Mouse (Mus musculus): Measurements from ENCODE around the gene Metap1d. TPM values are rescaled to one million over a fixed set of nuclear protein-coding genes. Genes with fewer than 3 reads are reported as not detected.

Metap1d gene
- polyA plus RNA-seq, 1 experiment from 2014 or later, result 21.0 TPM

- ATAC-seq (ENCODE audit: insufficient read depth), result no peak
- H3K4me2 ChIP-seq, result no peak overlapping the region
- H3K36me3 ChIP-seq (replicated peaks), result no peaks in the 10 kb centered on the region; the same call in 1 of the 2 replicates
- WGBS (ENCODE audit: insufficient replicate concordance), result 77% methylated on average over 10 of the region's 10 CpGs
- no peak overlapping the region for H3K27ac ChIP-seq (replicated peaks)
- H3K9me3 ChIP-seq (replicated peaks), result no peaks in the 10 kb centered on the region
- no peak overlapping the region for H3K4me3 ChIP-seq (replicated peaks)
- no peaks in the 10 kb centered on the region for H3K27me3 ChIP-seq
- H3K4me1 ChIP-seq (replicated peaks), result peaks cover 28% of the 10 kb centered on the region
- no peak overlapping the region for H3K9ac ChIP-seq
These were observed 22.2 kb downstream of the Metap1d start for GRCm38 (mm10) chr2:71475311-71475710.

- no peak overlapping the region for H3K9ac ChIP-seq
- 89% methylated on average over 4 of the region's 4 CpGs for WGBS (ENCODE audit: insufficient replicate concordance)
- ATAC-seq (ENCODE audit: insufficient read depth), result no peak
These were observed 22.7 kb downstream of the Metap1d start for GRCm38 (mm10) chr2:71475760-71476159.

GRCm38 (mm10) chr2:71477787-71478186 lies 24.7 kb downstream of the Metap1d start:
- Histone ChIP-seq H3K9ac (no peak overlapping the region), H3K27me3 (no peaks in the 10 kb centered on the region), H3K36me3 (replicated peaks) (no peaks in the 10 kb centered on the region; the same call in 1 of the 2 replicates), H3K27ac (replicated peaks) (no peak overlapping the region), H3K4me2 (no peak overlapping the region), H3K4me1 (replicated peaks) (peaks cover 17% of the 10 kb centered on the region), H3K9me3 (replicated peaks) (no peaks in the 10 kb centered on the region), H3K4me3 (replicated peaks) (no peak overlapping the region)
- ATAC-seq (ENCODE audit: insufficient read depth), result no peak

More at GRCm38 (mm10) chr2:71475760-71476159, 22.7 kb downstream of the Metap1d start:
- Histone ChIP-seq H3K4me3 (replicated peaks) (no peak overlapping the region), H3K36me3 (replicated peaks) (no peaks in the 10 kb centered on the region; the same call in 1 of the 2 replicates), H3K4me1 (replicated peaks) (peaks cover 23% of the 10 kb centered on the region), H3K27ac (replicated peaks) (no peak overlapping the region), H3K27me3 (no peaks in the 10 kb centered on the region), H3K4me2 (no peak overlapping the region), H3K9me3 (replicated peaks) (no peaks in the 10 kb centered on the region)

- H3K4me3 ChIP-seq (replicated peaks), result no peak overlapping the region
- H3K36me3 ChIP-seq (replicated peaks), result no peaks in the 10 kb centered on the region; the same call in 1 of the 2 replicates
- no peaks in the 10 kb centered on the region for H3K27me3 ChIP-seq
- 65% methylated on average over 7 of the region's 7 CpGs for WGBS (ENCODE audit: insufficient replicate concordance)
- H3K27ac ChIP-seq (replicated peaks), result no peak overlapping the region
- ATAC-seq (ENCODE audit: insufficient read depth), result no peak
- peaks cover 5% of the 10 kb centered on the region; the same call in 1 of the 2 replicates for H3K4me1 ChIP-seq (replicated peaks)
- H3K9me3 ChIP-seq (replicated peaks), result no peaks in the 10 kb centered on the region
- H3K4me2 ChIP-seq, result no peak overlapping the region
- H3K9ac ChIP-seq, result no peak overlapping the region
These were observed 26.8 kb downstream of the Metap1d start for GRCm38 (mm10) chr2:71479917-71480316.

GRCm38 (mm10) chr2:71481825-71482224 lies 28.7 kb downstream of the Metap1d start:
- no peaks in the 10 kb centered on the region for H3K27me3 ChIP-seq
- no peaks in the 10 kb centered on the region for H3K9me3 ChIP-seq (replicated peaks)
- H3K27ac ChIP-seq (replicated peaks), result no peak overlapping the region
- H3K9ac ChIP-seq, result no peak overlapping the region
- 36% methylated on average over 6 of the region's 6 CpGs for WGBS (ENCODE audit: insufficient replicate concordance)
- no peaks in the 10 kb centered on the region; the same call in 1 of the 2 replicates for H3K36me3 ChIP-seq (replicated peaks)
- no peak for ATAC-seq (ENCODE audit: insufficient read depth)
- 0 out of 2 replicates have a peak, but pooled peaks cover 5% of the 10 kb centered on the region for H3K4me1 ChIP-seq (replicated peaks)
- no peak overlapping the region for H3K4me2 ChIP-seq
- no peak overlapping the region for H3K4me3 ChIP-seq (replicated peaks)

- 0 out of 2 replicates have a peak, but pooled peaks cover 5% of the 10 kb centered on the region for H3K4me1 ChIP-seq (replicated peaks)
- WGBS (ENCODE audit: insufficient replicate concordance), result 72% methylated on average over 10 of the region's 10 CpGs
- no peaks in the 10 kb centered on the region for H3K9me3 ChIP-seq (replicated peaks)
- H3K27me3 ChIP-seq, result no peaks in the 10 kb centered on the region
- no peak overlapping the region for H3K4me3 ChIP-seq (replicated peaks)
- H3K9ac ChIP-seq, result no peak overlapping the region
- H3K36me3 ChIP-seq (replicated peaks), result no peaks in the 10 kb centered on the region
- no peak for ATAC-seq (ENCODE audit: insufficient read depth)
- no peak overlapping the region for H3K4me2 ChIP-seq
- no peak overlapping the region for H3K27ac ChIP-seq (replicated peaks)
These were observed 30.1 kb downstream of the Metap1d start for GRCm38 (mm10) chr2:71483046-71483716.

GRCm38 (mm10) chr2:71483717-71484066 lies 30.6 kb downstream of the Metap1d start:
- ATAC-seq (ENCODE audit: insufficient read depth), result no peak
- no peak overlapping the region for H3K27ac ChIP-seq (replicated peaks)
- H3K9me3 ChIP-seq (replicated peaks), result no peaks in the 10 kb centered on the region
- 0 out of 2 replicates have a peak, but pooled peaks cover 5% of the 10 kb centered on the region for H3K4me1 ChIP-seq (replicated peaks)
- H3K4me2 ChIP-seq, result no peak overlapping the region
- 61% methylated on average over 5 of the region's 5 CpGs for WGBS (ENCODE audit: insufficient replicate concordance)
- H3K4me3 ChIP-seq (replicated peaks), result no peak overlapping the region
- no peaks in the 10 kb centered on the region for H3K27me3 ChIP-seq
- H3K36me3 ChIP-seq (replicated peaks), result no peaks in the 10 kb centered on the region
- H3K9ac ChIP-seq, result no peak overlapping the region

- no peak for ATAC-seq (ENCODE audit: insufficient read depth)
- Histone ChIP-seq H3K9me3 (replicated peaks) (no peaks in the 10 kb centered on the region), H3K27ac (replicated peaks) (no peak overlapping the region), H3K36me3 (replicated peaks) (no peaks in the 10 kb centered on the region), H3K9ac (no peak overlapping the region), H3K4me1 (replicated peaks) (no peaks in the 10 kb centered on the region), H3K4me2 (no peak overlapping the region), H3K27me3 (no peaks in the 10 kb centered on the region), H3K4me3 (replicated peaks) (no peak overlapping the region)
These were observed 38.2 kb downstream of the Metap1d start for GRCm38 (mm10) chr2:71491295-71491694.

- no peak overlapping the region for H3K9ac ChIP-seq
- H3K27me3 ChIP-seq, result no peaks in the 10 kb centered on the region
- no peak overlapping the region for H3K4me3 ChIP-seq (replicated peaks)
- WGBS (ENCODE audit: insufficient replicate concordance), result 66% methylated on average over 12 of the region's 12 CpGs
- no peak overlapping the region for H3K4me2 ChIP-seq
- no peaks in the 10 kb centered on the region for H3K36me3 ChIP-seq (replicated peaks)
- 0 out of 2 replicates have a peak, but pooled peaks cover 2% of the 10 kb centered on the region for H3K4me1 ChIP-seq (replicated peaks)
- no peak overlapping the region for H3K27ac ChIP-seq (replicated peaks)
- ATAC-seq (ENCODE audit: insufficient read depth), result no peak
- H3K9me3 ChIP-seq (replicated peaks), result no peaks in the 10 kb centered on the region
These were observed 40.1 kb downstream of the Metap1d start for GRCm38 (mm10) chr2:71493161-71493683.

GRCm38 (mm10) chr2:71494503-71494902 lies 41.4 kb downstream of the Metap1d start:
- H3K9me3 ChIP-seq (replicated peaks), result no peaks in the 10 kb centered on the region
- H3K4me3 ChIP-seq (replicated peaks), result no peak overlapping the region
- H3K4me1 ChIP-seq (replicated peaks), result 0 out of 2 replicates have a peak, but pooled peaks cover 4% of the 10 kb centered on the region
- WGBS (ENCODE audit: insufficient replicate concordance), result 78% methylated on average over 10 of the region's 10 CpGs
- no peak overlapping the region for H3K9ac ChIP-seq
- ATAC-seq (ENCODE audit: insufficient read depth), result no peak
- no peaks in the 10 kb centered on the region for H3K36me3 ChIP-seq (replicated peaks)
- no peaks in the 10 kb centered on the region for H3K27me3 ChIP-seq
- H3K4me2 ChIP-seq, result no peak overlapping the region
- no peak overlapping the region for H3K27ac ChIP-seq (replicated peaks)

- ATAC-seq (ENCODE audit: insufficient read depth), result no peak
- Histone ChIP-seq H3K36me3 (replicated peaks) (no peaks in the 10 kb centered on the region), H3K4me1 (replicated peaks) (0 out of 2 replicates have a peak, but pooled peaks cover 4% of the 10 kb centered on the region), H3K9me3 (replicated peaks) (no peaks in the 10 kb centered on the region), H3K9ac (no peak overlapping the region), H3K4me3 (replicated peaks) (no peak overlapping the region), H3K4me2 (no peak overlapping the region), H3K27me3 (no peaks in the 10 kb centered on the region), H3K27ac (replicated peaks) (no peak overlapping the region)
- WGBS (ENCODE audit: insufficient replicate concordance), result 60% methylated on average over 4 of the region's 4 CpGs
These were observed 41.9 kb downstream of the Metap1d start for GRCm38 (mm10) chr2:71494971-71495370.
